Mouse (Mus musculus): ENCODE data around the gene Bbs9. TPM values are rescaled to one million over a fixed set of nuclear protein-coding genes. Genes with fewer than 3 reads are reported as not detected.
A peak's percentile ranks its signal among the peaks of the same experiment; 100 is the strongest.

Gene Bbs9
- polyA plus RNA-seq, 1 experiment = 17.9 TPM

DNA sequence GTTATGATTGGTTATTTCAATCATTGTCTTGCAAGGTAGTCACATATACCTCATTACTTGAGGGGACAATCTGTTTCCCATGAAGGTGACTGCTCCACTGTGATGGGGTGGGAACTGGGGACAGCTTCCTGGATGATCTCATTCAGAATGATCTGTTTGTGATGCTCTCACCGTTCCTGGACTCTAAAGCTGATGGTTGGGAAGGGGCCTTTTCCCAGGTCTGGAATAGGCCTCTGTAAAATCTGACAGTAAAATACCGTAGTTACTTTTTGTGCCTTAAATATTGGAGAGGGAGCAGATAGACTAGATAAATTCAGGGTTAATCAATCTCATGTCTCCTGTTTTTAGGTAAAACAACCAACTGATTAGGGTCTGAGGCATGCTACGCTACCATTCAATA lies 5.9 kb upstream of the Bbs9 start, which contains the start of gene Rp9:
TSS of gene Rp9 (minus strand) at position 101 of the 400 bp plus-strand sequence.
- Histone ChIP-seq H3K9me3 (replicated peaks; ENCODE audit: control insufficient read depth, insufficient read depth, low read length, poor library complexity, severe bottlenecking) (no peaks in the 10 kb centered on the region), H3K27ac (ENCODE audit: insufficient read depth, low read length) (no peak within 1 kb of the TSS), H3K9ac (ENCODE audit: low read depth, poor library complexity, severe bottlenecking) (peak within 1 kb of the TSS; percentile 76), H3K36me3 (ENCODE audit: control insufficient read depth, insufficient read depth, low read length, poor library complexity, severe bottlenecking) (peaks cover 3% of the 10 kb centered on the region; the same call in 1 of the 2 replicates), H3K4me1 (ENCODE audit: control insufficient read depth, insufficient read depth, low read length) (no peaks in the 10 kb centered on the region), H3K27me3 (ENCODE audit: control insufficient read depth, insufficient read depth, low read length, poor library complexity, severe bottlenecking) (no peaks in the 10 kb centered on the region), H3K4me3 (ENCODE audit: low read depth, low read length) (peak within 1 kb of the TSS; percentile 47)
- no peak for TF ChIP-seq POLR2A (IDR thresholded peaks at IDR 0.05; ENCODE audit: insufficient read depth, low read length)
- no peak for TF ChIP-seq EP300 (IDR thresholded peaks at IDR 0.05; ENCODE audit: insufficient read depth, low read depth, low read length)
- TF ChIP-seq CTCF (IDR thresholded peaks at IDR 0.05; ENCODE audit: low read depth, low read length) = no peak

DNA sequence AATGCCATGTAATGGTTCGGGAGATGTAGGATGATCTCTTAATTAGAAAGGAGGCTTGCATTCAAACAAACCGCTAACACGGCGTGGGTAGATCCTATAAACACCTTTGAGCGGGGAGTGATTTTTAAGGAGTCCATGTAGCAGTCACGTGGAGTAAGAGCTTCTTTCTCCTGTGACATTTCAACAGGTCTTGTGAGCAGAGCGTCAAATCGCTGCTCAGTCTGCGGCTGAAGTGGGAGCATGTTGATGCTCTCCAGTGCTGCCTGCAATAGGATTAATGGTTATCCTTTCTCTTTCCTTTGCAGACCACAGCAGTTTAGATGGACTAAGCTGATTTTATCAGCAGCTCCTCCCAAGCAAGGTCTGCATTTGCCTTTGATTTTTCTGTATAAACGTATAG lies 750 bp downstream of the Bbs9 start:
- H3K27ac ChIP-seq (ENCODE audit: insufficient read depth, low read length) = no peak overlapping the region
- H3K4me1 ChIP-seq (ENCODE audit: control insufficient read depth, insufficient read depth, low read length) = no peaks in the 10 kb centered on the region
- H3K4me3 ChIP-seq (ENCODE audit: low read depth, low read length) = peak overlapping the region; percentile 90
- TF ChIP-seq POLR2A (IDR thresholded peaks at IDR 0.05; ENCODE audit: insufficient read depth, low read length) = no peak
- no peak for TF ChIP-seq EP300 (IDR thresholded peaks at IDR 0.05; ENCODE audit: insufficient read depth, low read depth, low read length)
- no peak for TF ChIP-seq CTCF (IDR thresholded peaks at IDR 0.05; ENCODE audit: low read depth, low read length)
- no peaks in the 10 kb centered on the region for H3K9me3 ChIP-seq (replicated peaks; ENCODE audit: control insufficient read depth, insufficient read depth, low read length, poor library complexity, severe bottlenecking)
- peak overlapping the region; percentile 55 for H3K9ac ChIP-seq (ENCODE audit: low read depth, poor library complexity, severe bottlenecking)
- no peaks in the 10 kb centered on the region for H3K36me3 ChIP-seq (ENCODE audit: control insufficient read depth, insufficient read depth, low read length, poor library complexity, severe bottlenecking)
- H3K27me3 ChIP-seq (ENCODE audit: control insufficient read depth, insufficient read depth, low read length, poor library complexity, severe bottlenecking) = no peaks in the 10 kb centered on the region

DNA sequence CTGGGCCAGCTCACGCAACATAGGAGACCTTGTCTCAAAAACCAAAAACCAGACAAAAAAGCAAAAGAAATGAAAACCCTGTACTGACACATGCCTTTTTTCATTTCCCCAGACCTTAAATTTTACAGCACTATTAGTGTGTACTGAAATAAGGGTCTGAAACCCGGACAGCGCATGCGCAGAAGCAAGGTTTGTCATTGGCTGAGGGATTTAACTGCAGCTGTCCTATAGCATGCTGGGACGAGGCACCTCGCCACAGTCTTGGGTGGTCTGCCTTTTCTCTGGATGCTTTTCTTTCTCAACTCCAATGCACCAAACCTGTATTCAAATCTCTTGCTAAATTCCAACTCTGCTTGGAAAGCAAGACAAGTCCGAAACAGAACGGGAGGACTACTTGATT lies 3.4 kb downstream of the Bbs9 start:
- Histone ChIP-seq H3K4me3 (ENCODE audit: low read depth, low read length) (no peak overlapping the region), H3K27me3 (ENCODE audit: control insufficient read depth, insufficient read depth, low read length, poor library complexity, severe bottlenecking) (no peaks in the 10 kb centered on the region), H3K27ac (ENCODE audit: insufficient read depth, low read length) (no peak overlapping the region), H3K36me3 (ENCODE audit: control insufficient read depth, insufficient read depth, low read length, poor library complexity, severe bottlenecking) (no peaks in the 10 kb centered on the region), H3K4me1 (ENCODE audit: control insufficient read depth, insufficient read depth, low read length) (no peaks in the 10 kb centered on the region), H3K9me3 (replicated peaks; ENCODE audit: control insufficient read depth, insufficient read depth, low read length, poor library complexity, severe bottlenecking) (no peaks in the 10 kb centered on the region), H3K9ac (ENCODE audit: low read depth, poor library complexity, severe bottlenecking) (no peak overlapping the region)
- no peak for TF ChIP-seq EP300 (IDR thresholded peaks at IDR 0.05; ENCODE audit: insufficient read depth, low read depth, low read length)
- no peak for TF ChIP-seq CTCF (IDR thresholded peaks at IDR 0.05; ENCODE audit: low read depth, low read length)
- TF ChIP-seq POLR2A (IDR thresholded peaks at IDR 0.05; ENCODE audit: insufficient read depth, low read length) = no peak

GRCm38 (mm10) chr9:22483866-22484561 lies 8.5 kb downstream of the Bbs9 start:
- TF ChIP-seq EP300 (IDR thresholded peaks at IDR 0.05; ENCODE audit: insufficient read depth, low read depth, low read length) (no peak), POLR2A (IDR thresholded peaks at IDR 0.05; ENCODE audit: insufficient read depth, low read length) (no peak), CTCF (IDR thresholded peaks at IDR 0.05; ENCODE audit: low read depth, low read length) (no peak)
- Histone ChIP-seq H3K4me3 (ENCODE audit: low read depth, low read length) (no peak overlapping the region), H3K27ac (ENCODE audit: insufficient read depth, low read length) (no peak overlapping the region), H3K9ac (ENCODE audit: low read depth, poor library complexity, severe bottlenecking) (no peak overlapping the region), H3K9me3 (replicated peaks; ENCODE audit: control insufficient read depth, insufficient read depth, low read length, poor library complexity, severe bottlenecking) (no peaks in the 10 kb centered on the region), H3K36me3 (ENCODE audit: control insufficient read depth, insufficient read depth, low read length, poor library complexity, severe bottlenecking) (no peaks in the 10 kb centered on the region), H3K4me1 (ENCODE audit: control insufficient read depth, insufficient read depth, low read length) (no peaks in the 10 kb centered on the region), H3K27me3 (ENCODE audit: control insufficient read depth, insufficient read depth, low read length, poor library complexity, severe bottlenecking) (no peaks in the 10 kb centered on the region)

GRCm38 (mm10) chr9:22484562-22485308 lies 9.2 kb downstream of the Bbs9 start:
- H3K4me1 ChIP-seq (ENCODE audit: control insufficient read depth, insufficient read depth, low read length) = no peaks in the 10 kb centered on the region
- peak overlapping the region; percentile 87; the same call in 1 of the 2 replicates for H3K9ac ChIP-seq (ENCODE audit: low read depth, poor library complexity, severe bottlenecking)
- H3K36me3 ChIP-seq (ENCODE audit: control insufficient read depth, insufficient read depth, low read length, poor library complexity, severe bottlenecking) = no peaks in the 10 kb centered on the region
- no peak overlapping the region for H3K27ac ChIP-seq (ENCODE audit: insufficient read depth, low read length)
- H3K27me3 ChIP-seq (ENCODE audit: control insufficient read depth, insufficient read depth, low read length, poor library complexity, severe bottlenecking) = no peaks in the 10 kb centered on the region
- TF ChIP-seq EP300 (IDR thresholded peaks at IDR 0.05; ENCODE audit: insufficient read depth, low read depth, low read length) (no peak), POLR2A (IDR thresholded peaks at IDR 0.05; ENCODE audit: insufficient read depth, low read length) (no peak), CTCF (IDR thresholded peaks at IDR 0.05; ENCODE audit: low read depth, low read length) (no peak)
- H3K4me3 ChIP-seq (ENCODE audit: low read depth, low read length) = no peak overlapping the region
- H3K9me3 ChIP-seq (replicated peaks; ENCODE audit: control insufficient read depth, insufficient read depth, low read length, poor library complexity, severe bottlenecking) = no peaks in the 10 kb centered on the region

- no peaks in the 10 kb centered on the region for H3K36me3 ChIP-seq (ENCODE audit: control insufficient read depth, insufficient read depth, low read length, poor library complexity, severe bottlenecking)
- H3K9ac ChIP-seq (ENCODE audit: low read depth, poor library complexity, severe bottlenecking) = peak overlapping the region; percentile 87
- peak overlapping the region; percentile 95 for H3K4me3 ChIP-seq (ENCODE audit: low read depth, low read length)
Measured at GRCm38 (mm10) chr9:22486211-22486610, 10.7 kb downstream of the Bbs9 start.

More at GRCm38 (mm10) chr9:22486211-22486610, 10.7 kb downstream of the Bbs9 start:
- Histone ChIP-seq H3K4me1 (ENCODE audit: control insufficient read depth, insufficient read depth, low read length) (no peaks in the 10 kb centered on the region), H3K27me3 (ENCODE audit: control insufficient read depth, insufficient read depth, low read length, poor library complexity, severe bottlenecking) (no peaks in the 10 kb centered on the region), H3K27ac (ENCODE audit: insufficient read depth, low read length) (peak overlapping the region; percentile 41; the same call in 1 of the 2 replicates), H3K9me3 (replicated peaks; ENCODE audit: control insufficient read depth, insufficient read depth, low read length, poor library complexity, severe bottlenecking) (no peaks in the 10 kb centered on the region)
- TF ChIP-seq CTCF (IDR thresholded peaks at IDR 0.05; ENCODE audit: low read depth, low read length) = no peak
- peak; percentile 40 for TF ChIP-seq POLR2A (IDR thresholded peaks at IDR 0.05; ENCODE audit: insufficient read depth, low read length)
- no peak for TF ChIP-seq EP300 (IDR thresholded peaks at IDR 0.05; ENCODE audit: insufficient read depth, low read depth, low read length)

Measured in ES-Bruce4 (cell line).